Mouse (Mus musculus) stomach, postnatal 0 days (tissue): ENCODE results near the gene Lamc3.

Source experiments
- CTCF ChIP-seq: IDR thresholded peaks from 2 replicates; pipeline ENCODE4 v1.5.1; 2016; ENCODE audit warnings: antibody characterized with exemption, low read depth, mild to moderate bottlenecking, moderate library complexity
- EP300 ChIP-seq: optimal IDR thresholded peaks from 2 replicates; pipeline ENCODE3; 2016; ENCODE audit warnings: antibody characterized with exemption

DNA sequence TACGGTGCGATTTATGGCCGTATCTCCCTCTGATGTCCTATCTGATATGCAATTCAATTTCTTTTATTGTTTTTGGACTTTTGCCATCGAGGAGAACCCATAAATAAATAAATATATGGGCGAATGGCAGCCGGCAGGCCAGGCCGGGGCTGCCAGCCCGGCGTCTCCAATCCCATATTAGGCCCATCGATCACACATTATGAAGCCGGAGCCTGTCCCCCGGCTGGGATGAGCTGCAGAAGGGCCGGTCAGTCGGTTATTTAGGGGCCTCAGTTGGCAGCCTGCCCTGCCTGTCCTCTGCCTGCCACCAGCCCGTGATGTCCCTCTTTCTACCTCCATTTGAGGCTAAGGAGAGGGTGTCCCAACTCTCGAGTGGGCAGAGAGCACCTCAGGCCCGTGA, 8.5 kb upstream of the Lamc3 start:
- TF ChIP-seq EP300 (no peak), CTCF (no peak)
